Comparison of ENCODE assay signal across 18 mouse cellular contexts in the genomic region with DNA sequence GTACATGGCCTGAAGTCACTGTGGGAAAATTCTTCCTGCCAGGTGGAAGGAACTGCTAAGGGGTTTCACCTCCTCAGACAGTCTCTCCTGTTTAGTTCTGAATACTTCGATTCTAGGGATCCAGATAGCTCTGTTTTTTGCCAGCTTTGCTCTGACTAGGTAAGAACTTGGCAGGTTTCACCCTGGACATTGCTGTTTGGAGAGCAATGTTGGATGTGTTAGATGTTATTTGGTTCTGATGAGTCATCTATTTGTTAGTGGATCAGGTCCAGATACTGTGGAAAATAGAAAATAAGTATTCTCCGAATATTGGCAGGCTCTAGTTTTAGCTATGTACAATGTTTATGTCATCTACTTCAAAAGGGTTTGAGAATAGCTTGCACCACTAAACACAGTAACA. TPM values are rescaled to one million over a fixed set of nuclear protein-coding genes. Genes with fewer than 3 reads are reported as not detected.
DNase-seq lines count a peak whose midpoint lies in the region.
"Had no signal": no experiment of that assay in that cellular context is flagged by ENCODE, and none has a peak within 500 bp of the region (broad histone marks: within the 10 kb centered on the region; RNA-seq: fewer than 3 reads in every experiment).

No protein-coding gene starts in this region.

- no peaks in the 10 kb centered on the region for H3K4me1 ChIP-seq in forebrain, embryonic 10.5 days
- H3K4me1 ChIP-seq: embryonic facial prominence, embryonic 10.5 days; embryonic facial prominence, embryonic 12.5 days; forebrain, embryonic 12.5 days had no signal

- no peaks in the 10 kb centered on the region for H3K27me3 ChIP-seq in forebrain, embryonic 10.5 days (ENCODE audit: poor library complexity, severe bottlenecking)
- H3K27me3 ChIP-seq: CH12.LX; embryonic facial prominence, embryonic 12.5 days; forebrain, embryonic 12.5 days had no signal

- H3K9me3 ChIP-seq in forebrain, embryonic 10.5 days, result no peaks in the 10 kb centered on the region
- H3K9me3 ChIP-seq: embryonic facial prominence, embryonic 10.5 days; embryonic facial prominence, embryonic 12.5 days; forebrain, embryonic 12.5 days; G1E had no signal

- 87% methylated on average over 2 of the region's 2 CpGs for whole genome bisulfite sequencing in forebrain, embryonic 10.5 days

- no peak overlapping the region for H3K4me3 ChIP-seq in forebrain, embryonic 10.5 days
- H3K4me3 ChIP-seq: embryonic facial prominence, embryonic 10.5 days; embryonic facial prominence, embryonic 12.5 days; forebrain, embryonic 12.5 days had no signal

- peak; percentile 41 for DNase-seq in cerebellum, adult 9-10 months
- DNase-seq in cerebellum, adult 9-11 months, result no peak
- DNase-seq in 3T3-L1 (ENCODE audit: low read depth, low spot score) (peak; percentile 14), NIH3T3 (ENCODE audit: low read depth) (peak; percentile 65)
- no peak for DNase-seq in forebrain, embryonic 10.5 days (ENCODE audit: extremely low spot score, low spot score)
- DNase-seq in kidney, adult 8-10 months, result no peak
- DNase-seq: adrenal gland, adult 2 months; adrenal gland, postnatal 10 days; adrenal gland, postnatal 25 days; B cell, adult 2 months; cerebellum, adult 11 months; cerebellum, adult 8-10 months; cerebellum, postnatal 25 days had no signal

- H3K36me3 ChIP-seq in forebrain, embryonic 10.5 days (replicated peaks), result no peaks in the 10 kb centered on the region
- H3K36me3 ChIP-seq: embryonic facial prominence, embryonic 12.5 days; forebrain, embryonic 12.5 days; G1E had no signal

- no peak overlapping the region for H3K27ac ChIP-seq in forebrain, embryonic 10.5 days
- H3K27ac ChIP-seq: embryonic facial prominence, embryonic 10.5 days; embryonic facial prominence, embryonic 12.5 days; forebrain, embryonic 12.5 days had no signal

RNA-seq across cellular contexts. Expression of a gene that starts 41.0 kb away (rescaled TPM):
- polyA plus RNA-seq in forebrain, embryonic 10.5 days (2016; fragmentation: Nextera tagmentation; extraction: Ambion mirVana), result 3.6 and 3.7 TPM in 2 replicates
- polyA plus RNA-seq: G1E had no signal

Comparison
In these comparisons a context has a peak if more than half of its experiments do, and no peak if none do; other contexts are left out.
1. DNase-seq: peak in cerebellum, adult 9-10 months (single experiment), 3T3-L1 (single experiment) and NIH3T3 (single experiment); none in cerebellum, adult 9-11 months (single experiment), forebrain, embryonic 10.5 days (single experiment) and kidney, adult 8-10 months (0 of 2).